Mouse (Mus musculus): ENCODE results near the gene Ifrd2. TPM values are rescaled to one million over a fixed set of nuclear protein-coding genes. Genes with fewer than 3 reads are reported as not detected.
"Not testable (repeated sequence)": the region's sequence is repeated elsewhere in the genome, so short reads cannot be mapped to it uniquely, and the experiment has no call there.

Ifrd2 gene
- polyA plus RNA-seq, 1 experiment from 2014 or later = 17.8 TPM

GRCm38 (mm10) chr9:107555031-107555457 is 32.4 kb upstream of the Ifrd2 start:
- ATAC-seq (ENCODE audit: low read depth) = peak; percentile 30
- under 1% methylated on average over 23 of the region's 23 CpGs for WGBS

GRCm38 (mm10) chr9:107555701-107556100 is 31.7 kb upstream of the Ifrd2 start:
- Histone ChIP-seq H3K4me1 (ENCODE audit: control insufficient read depth, insufficient read depth, low read length) (peaks cover 17% of the 10 kb centered on the region), H3K27me3 (ENCODE audit: control insufficient read depth, insufficient read depth, low read length) (peaks cover 20% of the 10 kb centered on the region), H3K9ac (replicated peaks; ENCODE audit: low read depth, low read length) (no peak overlapping the region), H3K4me2 (ENCODE audit: low read depth, low read length) (peak overlapping the region; percentile 88), H3K36me3 (ENCODE audit: control insufficient read depth, insufficient read depth, low read length) (peaks cover 30% of the 10 kb centered on the region), H3K9me3 (ENCODE audit: control insufficient read depth, low read length) (no peaks in the 10 kb centered on the region), H3K27ac (ENCODE audit: low read depth, low read length) (no peak overlapping the region), H3K4me3 (ENCODE audit: low read depth, low read length) (peak overlapping the region; percentile 72)
- 45% methylated on average over 2 of the region's 2 CpGs for WGBS
- ATAC-seq (ENCODE audit: low read depth) = no peak

More at GRCm38 (mm10) chr9:107555031-107555457, 32.4 kb upstream of the Ifrd2 start:
- Histone ChIP-seq H3K9me3 (ENCODE audit: control insufficient read depth, low read length) (no peaks in the 10 kb centered on the region), H3K27ac (ENCODE audit: low read depth, low read length) (peak overlapping the region; percentile 79), H3K4me3 (ENCODE audit: low read depth, low read length) (peak overlapping the region; percentile 72), H3K27me3 (ENCODE audit: control insufficient read depth, insufficient read depth, low read length) (peaks cover 24% of the 10 kb centered on the region), H3K9ac (replicated peaks; ENCODE audit: low read depth, low read length) (peak overlapping the region; percentile 78), H3K4me2 (ENCODE audit: low read depth, low read length) (peak overlapping the region; percentile 88), H3K36me3 (ENCODE audit: control insufficient read depth, insufficient read depth, low read length) (peaks cover 25% of the 10 kb centered on the region), H3K4me1 (ENCODE audit: control insufficient read depth, insufficient read depth, low read length) (peaks cover 17% of the 10 kb centered on the region)

- 78% methylated on average over 3 of the region's 3 CpGs for WGBS
- no peak for ATAC-seq (ENCODE audit: low read depth)
- Histone ChIP-seq H3K4me2 (ENCODE audit: low read depth, low read length) (peak overlapping the region; percentile 88; the same call in 1 of the 2 replicates), H3K9ac (replicated peaks; ENCODE audit: low read depth, low read length) (no peak overlapping the region), H3K4me3 (ENCODE audit: low read depth, low read length) (no peak overlapping the region), H3K27me3 (ENCODE audit: control insufficient read depth, insufficient read depth, low read length) (peaks cover 17% of the 10 kb centered on the region), H3K27ac (ENCODE audit: low read depth, low read length) (no peak overlapping the region), H3K4me1 (ENCODE audit: control insufficient read depth, insufficient read depth, low read length) (peaks cover 15% of the 10 kb centered on the region), H3K36me3 (ENCODE audit: control insufficient read depth, insufficient read depth, low read length) (peaks cover 36% of the 10 kb centered on the region), H3K9me3 (ENCODE audit: control insufficient read depth, low read length) (no peaks in the 10 kb centered on the region)
These were observed 31.1 kb upstream of the Ifrd2 start for GRCm38 (mm10) chr9:107556346-107556745.

DNA sequence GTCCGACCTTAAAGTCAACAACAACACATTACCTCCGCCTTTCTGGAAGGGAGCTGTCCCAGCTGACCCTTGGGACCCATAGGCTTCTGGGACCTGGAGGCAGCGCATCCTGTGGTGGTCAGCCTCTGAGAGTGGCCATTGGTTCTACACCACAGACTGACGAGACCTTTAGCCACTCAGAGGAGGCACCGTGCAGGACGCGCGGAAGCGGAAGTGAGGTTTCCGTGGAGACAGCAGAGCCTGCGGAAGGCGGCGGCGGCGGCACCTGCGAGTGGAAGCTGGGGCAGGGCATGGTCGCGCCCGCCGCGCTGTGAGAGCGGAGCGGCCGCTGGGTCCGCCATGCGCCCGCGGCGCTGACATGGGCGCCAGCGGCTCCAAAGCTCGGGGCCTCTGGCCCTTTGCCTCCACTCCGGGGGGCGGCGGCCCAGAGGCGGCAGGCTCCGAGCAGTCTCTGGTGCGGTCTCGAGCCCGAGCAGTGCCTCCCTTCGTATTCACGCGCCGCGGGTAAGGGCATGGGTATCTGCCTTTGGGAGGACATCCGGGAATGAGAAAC is 24.3 kb upstream of the Ifrd2 start, which contains the start of gene Tusc2:
Gene Tusc2, plus strand, starts transcription at position 227 of the 553 bp plus-strand sequence.
- ATAC-seq (ENCODE audit: low read depth) = peak; percentile 95
- H3K27ac ChIP-seq (ENCODE audit: low read depth, low read length) = peak within 1 kb of the TSS; percentile 73
- under 1% methylated on average over 41 of the region's 46 CpGs for WGBS
- H3K4me2 ChIP-seq (ENCODE audit: low read depth, low read length) = peak within 1 kb of the TSS; percentile 84
- peaks cover 44% of the 10 kb centered on the region for H3K36me3 ChIP-seq (ENCODE audit: control insufficient read depth, insufficient read depth, low read length)
- no peaks in the 10 kb centered on the region for H3K27me3 ChIP-seq (ENCODE audit: control insufficient read depth, insufficient read depth, low read length)
- H3K4me1 ChIP-seq (ENCODE audit: control insufficient read depth, insufficient read depth, low read length) = peaks cover 25% of the 10 kb centered on the region
- peak within 1 kb of the TSS; percentile 90 for H3K4me3 ChIP-seq (ENCODE audit: low read depth, low read length)
- peak within 1 kb of the TSS; percentile 86 for H3K9ac ChIP-seq (replicated peaks; ENCODE audit: low read depth, low read length)
- no peaks in the 10 kb centered on the region for H3K9me3 ChIP-seq (ENCODE audit: control insufficient read depth, low read length)

GRCm38 (mm10) chr9:107565556-107565955 is 21.9 kb upstream of the Ifrd2 start:
- ATAC-seq (ENCODE audit: low read depth); H3K9me3 ChIP-seq (ENCODE audit: control insufficient read depth, low read length); H3K9ac ChIP-seq (replicated peaks; ENCODE audit: low read depth, low read length); H3K4me2 ChIP-seq (ENCODE audit: low read depth, low read length); H3K27me3 ChIP-seq (ENCODE audit: control insufficient read depth, insufficient read depth, low read length); H3K27ac ChIP-seq (ENCODE audit: low read depth, low read length); H3K4me3 ChIP-seq (ENCODE audit: low read depth, low read length): not testable (repeated sequence)
- WGBS = 53% methylated on average over 5 of the region's 5 CpGs
- Histone ChIP-seq H3K36me3 (ENCODE audit: control insufficient read depth, insufficient read depth, low read length) (peaks cover 22% of the 10 kb centered on the region), H3K4me1 (ENCODE audit: control insufficient read depth, insufficient read depth, low read length) (peaks cover 38% of the 10 kb centered on the region)

DNA sequence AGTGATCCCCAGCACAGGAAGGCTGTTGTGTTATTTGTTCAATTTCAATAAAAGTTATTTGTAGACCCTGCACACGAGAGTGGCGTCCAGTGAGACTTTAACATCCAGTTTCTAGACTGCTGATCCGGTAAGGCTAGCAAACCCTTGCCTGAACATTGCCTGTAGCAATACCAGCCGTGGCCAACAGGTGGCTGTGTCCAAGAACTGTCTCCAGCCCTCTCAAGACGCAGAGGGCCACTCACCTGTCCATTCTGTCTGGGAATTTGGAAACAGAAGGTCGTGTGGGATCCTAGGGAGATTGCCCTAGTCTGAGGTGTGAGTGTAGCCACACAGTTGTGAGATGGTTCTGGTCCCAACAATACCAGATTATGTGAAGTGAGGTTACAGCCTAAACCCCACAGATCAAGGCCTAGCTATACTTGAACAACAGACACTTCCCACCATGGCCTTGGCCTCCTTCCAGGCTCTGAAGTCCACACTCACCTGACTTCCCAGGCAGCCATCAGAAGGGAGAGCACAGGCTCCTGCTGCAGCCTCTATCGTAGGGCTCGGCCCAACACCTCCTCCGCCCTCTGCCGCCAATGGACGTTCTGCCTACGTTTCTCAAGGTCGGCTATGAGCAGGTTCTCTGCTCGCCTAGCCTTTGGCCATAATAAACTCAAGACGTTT is 21.3 kb upstream of the Ifrd2 start:
- Histone ChIP-seq H3K36me3 (ENCODE audit: control insufficient read depth, insufficient read depth, low read length) (peaks cover 21% of the 10 kb centered on the region), H3K9ac (replicated peaks; ENCODE audit: low read depth, low read length) (no peak overlapping the region), H3K27me3 (ENCODE audit: control insufficient read depth, insufficient read depth, low read length) (no peaks in the 10 kb centered on the region), H3K27ac (ENCODE audit: low read depth, low read length) (peak overlapping the region; percentile 17; the same call in 1 of the 2 replicates), H3K9me3 (ENCODE audit: control insufficient read depth, low read length) (no peaks in the 10 kb centered on the region), H3K4me2 (ENCODE audit: low read depth, low read length) (0 out of 2 replicates have a peak overlapping the region, but pooled peaks have one; percentile 6), H3K4me3 (ENCODE audit: low read depth, low read length) (no peak overlapping the region), H3K4me1 (ENCODE audit: control insufficient read depth, insufficient read depth, low read length) (peaks cover 44% of the 10 kb centered on the region)
- WGBS = 63% methylated on average over 15 of the region's 15 CpGs
- ATAC-seq (ENCODE audit: low read depth) = no peak

DNA sequence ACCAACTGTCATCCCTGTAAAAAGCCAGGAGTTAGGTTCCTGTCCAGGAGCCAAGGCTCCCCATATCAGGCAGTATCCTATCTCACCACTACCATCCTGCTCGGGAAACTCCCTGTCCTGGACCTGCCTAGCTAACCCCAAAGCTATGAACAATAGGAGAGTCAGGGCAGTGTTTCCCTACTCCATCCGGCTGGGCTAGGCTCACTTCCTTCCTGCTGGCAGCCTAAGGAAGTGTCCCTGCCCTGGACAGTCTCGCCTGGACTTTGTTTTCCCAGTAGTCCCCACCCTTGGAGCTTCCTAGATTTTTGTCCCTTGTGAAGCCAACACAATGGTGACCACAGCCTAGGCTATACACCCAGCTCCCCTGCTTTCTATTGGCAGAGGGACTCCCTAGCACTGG is 20.6 kb upstream of the Ifrd2 start:
- no peak overlapping the region; the same call in 1 of the 2 replicates for H3K27ac ChIP-seq (ENCODE audit: low read depth, low read length)
- H3K27me3 ChIP-seq (ENCODE audit: control insufficient read depth, insufficient read depth, low read length) = no peaks in the 10 kb centered on the region
- no peaks in the 10 kb centered on the region for H3K9me3 ChIP-seq (ENCODE audit: control insufficient read depth, low read length)
- H3K4me1 ChIP-seq (ENCODE audit: control insufficient read depth, insufficient read depth, low read length) = peaks cover 48% of the 10 kb centered on the region
- no peak overlapping the region for H3K4me3 ChIP-seq (ENCODE audit: low read depth, low read length)
- H3K9ac ChIP-seq (replicated peaks; ENCODE audit: low read depth, low read length) = no peak overlapping the region
- H3K36me3 ChIP-seq (ENCODE audit: control insufficient read depth, insufficient read depth, low read length) = peaks cover 20% of the 10 kb centered on the region
- no peak for ATAC-seq (ENCODE audit: low read depth)
- 70% methylated on average over 3 of the region's 3 CpGs for WGBS
- H3K4me2 ChIP-seq (ENCODE audit: low read depth, low read length) = no peak overlapping the region

DNA sequence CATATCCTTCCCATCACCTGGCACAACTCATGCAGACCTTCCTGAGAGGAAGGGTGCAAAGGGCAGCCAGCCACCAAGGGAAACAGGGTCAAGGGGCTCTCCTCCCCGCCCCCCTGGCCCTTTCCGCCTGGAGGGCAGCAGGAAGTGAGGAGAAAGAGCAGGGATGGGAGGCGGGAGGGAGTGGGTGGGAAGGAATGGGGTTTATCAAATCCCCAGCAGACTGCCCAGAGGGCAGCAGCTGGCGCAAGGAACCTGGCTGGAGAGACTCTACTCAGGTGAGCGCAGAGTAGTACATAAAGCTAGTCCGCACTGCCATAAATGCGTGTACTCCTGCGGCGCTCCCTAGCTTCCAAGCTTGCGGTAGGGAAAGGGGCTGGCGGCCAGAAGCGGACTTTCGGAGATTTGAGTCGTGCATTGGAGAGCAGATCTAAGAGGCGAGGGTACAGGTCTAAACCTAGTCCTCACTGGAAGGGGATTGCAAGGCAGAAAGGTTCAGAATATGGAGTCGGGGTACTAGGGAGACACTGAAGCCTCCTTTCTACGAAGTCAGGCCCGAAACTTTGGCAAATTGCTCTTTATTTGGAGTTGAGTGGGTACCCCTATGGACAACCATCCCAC is 19.6 kb upstream of the Ifrd2 start, which contains the start of gene Hyal2:
Gene Hyal2, plus strand, starts transcription at position 244 of the 618 bp plus-strand sequence.
- Histone ChIP-seq H3K4me2 (ENCODE audit: low read depth, low read length) (peak within 1 kb of the TSS; percentile 95), H3K27me3 (ENCODE audit: control insufficient read depth, insufficient read depth, low read length) (no peaks in the 10 kb centered on the region), H3K36me3 (ENCODE audit: control insufficient read depth, insufficient read depth, low read length) (peaks cover 27% of the 10 kb centered on the region), H3K4me1 (ENCODE audit: control insufficient read depth, insufficient read depth, low read length) (peaks cover 45% of the 10 kb centered on the region), H3K27ac (ENCODE audit: low read depth, low read length) (peak within 1 kb of the TSS; percentile 85), H3K9ac (replicated peaks; ENCODE audit: low read depth, low read length) (peak within 1 kb of the TSS; percentile 86), H3K9me3 (ENCODE audit: control insufficient read depth, low read length) (no peaks in the 10 kb centered on the region), H3K4me3 (ENCODE audit: low read depth, low read length) (peak within 1 kb of the TSS; percentile 88)
- no peak for ATAC-seq (ENCODE audit: low read depth)
- WGBS = 10% methylated on average over 18 of the region's 18 CpGs

All from neural tube, embryonic 14.5 days (tissue).